Mouse (Mus musculus): ENCODE measurements around the gene Ccdc62. TPM values are rescaled to one million over a fixed set of nuclear protein-coding genes. Genes with fewer than 3 reads are reported as not detected.

The Ccdc62 gene
- polyA plus RNA-seq, 1 experiment from 2014 or later, result 5.7 TPM

DNA sequence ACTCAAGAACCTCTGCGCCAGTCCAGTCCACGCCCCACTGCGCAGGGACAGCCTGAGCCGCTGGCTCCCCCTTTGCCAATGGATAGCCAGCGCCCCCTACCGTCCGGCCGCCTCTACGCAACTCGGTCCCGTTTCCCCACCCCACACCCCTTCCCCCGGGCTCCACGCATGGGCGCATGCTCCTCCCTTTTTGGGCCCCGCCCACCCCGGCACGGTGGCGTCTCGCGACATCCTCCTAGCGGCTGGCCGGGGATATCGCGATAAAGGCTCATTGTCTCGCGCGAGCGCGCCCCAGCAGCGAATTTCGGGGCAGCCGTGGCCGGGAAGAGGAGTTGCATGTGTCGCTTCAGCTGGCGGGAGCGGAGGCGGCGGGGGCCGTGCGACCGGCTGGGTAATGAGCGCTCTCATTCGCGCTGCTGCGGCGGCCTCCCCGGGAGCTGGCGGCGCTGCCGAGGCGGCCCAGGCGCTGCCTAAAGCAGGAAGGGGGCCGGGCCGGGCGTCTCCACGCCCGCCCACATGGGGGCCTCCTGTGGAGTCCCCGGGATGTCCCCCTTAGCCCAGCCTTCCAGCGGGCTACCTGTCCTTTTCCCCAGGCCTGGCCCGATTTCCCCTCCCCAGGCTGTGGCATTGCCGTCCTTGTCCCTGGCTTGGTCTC is 23.4 kb upstream of the Ccdc62 start, which contains the start of gene Denr:
Gene Denr (plus strand): TSS at position 200 of the 655 bp plus-strand sequence.
- H3K4me3 ChIP-seq, result peak within 1 kb of the TSS; percentile 83
- H3K27me3 ChIP-seq (ENCODE audit: low read depth, poor library complexity, severe bottlenecking), result no peaks in the 10 kb centered on the region
- peaks cover 41% of the 10 kb centered on the region for H3K36me3 ChIP-seq
- peaks cover 21% of the 10 kb centered on the region for H3K4me1 ChIP-seq
- H3K9me3 ChIP-seq (replicated peaks), result no peaks in the 10 kb centered on the region
- WGBS, result under 1% methylated on average over 61 of the region's 61 CpGs
- DNase-seq (ENCODE audit: low spot score), result peak; percentile 100
- H3K27ac ChIP-seq (replicated peaks), result peak within 1 kb of the TSS; percentile 95

DNA sequence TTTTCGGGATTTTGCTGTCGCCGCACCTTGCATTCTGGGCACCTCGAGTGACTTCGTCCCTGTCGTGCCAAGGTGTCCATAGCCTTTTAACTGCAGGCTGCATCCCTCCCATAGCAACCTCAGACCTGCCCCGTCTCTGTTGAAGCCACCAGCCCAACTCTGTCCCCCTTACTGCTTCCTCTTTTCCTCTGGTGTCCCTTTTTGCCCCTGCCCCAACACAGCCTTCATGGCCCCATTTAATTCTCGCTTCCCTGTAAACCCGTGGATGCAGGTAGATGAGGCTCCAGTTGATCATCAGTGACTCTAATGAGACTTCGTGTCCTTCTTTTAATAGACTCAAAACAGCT is 22.9 kb upstream of the Ccdc62 start:
- DNase-seq (ENCODE audit: low spot score), result no peak
- peaks cover 46% of the 10 kb centered on the region for H3K36me3 ChIP-seq
- peaks cover 21% of the 10 kb centered on the region for H3K4me1 ChIP-seq
- WGBS, result 7% methylated on average over 10 of the region's 10 CpGs
- peak overlapping the region; percentile 83 for H3K4me3 ChIP-seq
- H3K9me3 ChIP-seq (replicated peaks), result no peaks in the 10 kb centered on the region
- H3K27ac ChIP-seq (replicated peaks), result peak overlapping the region; percentile 95
- H3K27me3 ChIP-seq (ENCODE audit: low read depth, poor library complexity, severe bottlenecking), result no peaks in the 10 kb centered on the region

DNA sequence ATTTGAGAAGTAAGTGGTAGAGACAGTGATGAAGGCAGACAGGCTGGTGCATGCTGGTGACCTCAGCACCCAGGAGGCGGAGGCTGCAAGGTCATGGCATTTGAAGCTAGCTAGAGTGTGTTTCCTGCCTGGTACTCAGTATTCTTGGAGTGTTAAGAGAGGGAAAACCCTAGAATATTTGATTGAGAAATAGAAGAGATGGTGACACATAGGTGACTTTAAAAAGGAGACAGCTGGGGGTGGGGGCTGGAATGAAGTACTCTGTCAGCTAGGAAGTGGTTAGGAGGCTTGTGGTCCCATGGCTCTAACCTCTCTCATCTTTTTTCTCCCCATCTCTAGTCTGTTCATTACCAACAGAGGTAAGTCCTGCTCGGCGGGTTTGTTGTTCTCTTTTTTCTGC is 15.6 kb upstream of the Ccdc62 start:
- no peak overlapping the region for H3K4me3 ChIP-seq
- H3K27ac ChIP-seq (replicated peaks), result no peak overlapping the region
- no peaks in the 10 kb centered on the region for H3K27me3 ChIP-seq (ENCODE audit: low read depth, poor library complexity, severe bottlenecking)
- H3K36me3 ChIP-seq, result peaks cover 97% of the 10 kb centered on the region
- no peak for DNase-seq (ENCODE audit: low spot score)
- WGBS, result 93% methylated on average over 3 of the region's 3 CpGs
- H3K4me1 ChIP-seq, result peaks cover under 1% of the 10 kb centered on the region; the same call in 1 of the 2 replicates
- H3K9me3 ChIP-seq (replicated peaks), result no peaks in the 10 kb centered on the region

DNA sequence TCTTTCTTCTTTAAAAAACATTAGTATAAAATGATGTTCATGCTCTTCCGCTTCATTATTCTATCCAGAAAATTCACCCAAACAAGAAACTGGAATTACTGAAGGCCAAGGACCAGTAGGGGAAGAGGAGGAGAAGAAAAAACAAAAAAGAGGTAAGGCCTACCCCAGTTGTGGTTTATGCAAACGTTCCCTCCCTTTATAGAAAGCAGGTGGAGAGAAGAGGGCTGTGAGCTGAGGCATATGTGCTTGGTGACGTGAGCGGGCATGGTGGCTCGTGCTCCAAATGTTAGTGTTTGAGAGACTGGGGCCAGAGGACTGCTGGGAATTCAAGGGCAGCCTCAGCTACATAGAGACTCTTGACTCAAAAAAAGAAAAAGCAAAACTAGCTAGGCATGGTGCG is 8.4 kb upstream of the Ccdc62 start:
- Histone ChIP-seq H3K36me3 (peaks cover 97% of the 10 kb centered on the region), H3K4me3 (no peak overlapping the region), H3K27ac (replicated peaks) (no peak overlapping the region), H3K27me3 (ENCODE audit: low read depth, poor library complexity, severe bottlenecking) (no peaks in the 10 kb centered on the region), H3K9me3 (replicated peaks) (no peaks in the 10 kb centered on the region), H3K4me1 (no peaks in the 10 kb centered on the region)
- WGBS, result 91% methylated on average over 6 of the region's 6 CpGs
- no peak for DNase-seq (ENCODE audit: low spot score)

DNA sequence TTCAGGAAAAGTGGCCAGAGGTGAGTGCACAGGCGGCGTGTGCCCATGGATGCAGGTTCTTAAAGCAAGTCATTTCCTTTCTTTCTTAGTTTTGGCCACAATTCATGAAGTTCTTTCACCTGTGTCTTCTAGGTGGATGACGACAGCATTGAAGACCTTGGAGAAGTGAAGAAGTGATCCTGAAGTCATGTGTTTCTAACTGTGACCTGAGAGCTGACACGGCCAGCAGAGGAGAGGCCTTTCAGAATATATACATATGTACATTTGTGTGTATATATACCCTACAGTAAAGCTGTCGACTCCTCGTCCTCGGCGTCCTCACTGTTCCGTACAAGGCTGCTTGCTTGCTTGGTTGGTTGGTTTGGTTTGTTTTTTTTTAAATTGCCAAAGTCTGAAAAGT is 3.4 kb upstream of the Ccdc62 start, which contains the start of gene Gm43518:
Gene Gm43518 (plus strand): TSS at position 301 of the 400 bp plus-strand sequence.
- DNase-seq (ENCODE audit: low spot score), result no peak
- H3K36me3 ChIP-seq, result peaks cover 78% of the 10 kb centered on the region
- 94% methylated on average over 9 of the region's 9 CpGs for WGBS
- H3K9me3 ChIP-seq (replicated peaks), result no peaks in the 10 kb centered on the region
- peaks cover 9% of the 10 kb centered on the region for H3K4me1 ChIP-seq
- no peaks in the 10 kb centered on the region for H3K27me3 ChIP-seq (ENCODE audit: low read depth, poor library complexity, severe bottlenecking)
- no peak within 1 kb of the TSS for H3K27ac ChIP-seq (replicated peaks)
- no peak within 1 kb of the TSS for H3K4me3 ChIP-seq

DNA sequence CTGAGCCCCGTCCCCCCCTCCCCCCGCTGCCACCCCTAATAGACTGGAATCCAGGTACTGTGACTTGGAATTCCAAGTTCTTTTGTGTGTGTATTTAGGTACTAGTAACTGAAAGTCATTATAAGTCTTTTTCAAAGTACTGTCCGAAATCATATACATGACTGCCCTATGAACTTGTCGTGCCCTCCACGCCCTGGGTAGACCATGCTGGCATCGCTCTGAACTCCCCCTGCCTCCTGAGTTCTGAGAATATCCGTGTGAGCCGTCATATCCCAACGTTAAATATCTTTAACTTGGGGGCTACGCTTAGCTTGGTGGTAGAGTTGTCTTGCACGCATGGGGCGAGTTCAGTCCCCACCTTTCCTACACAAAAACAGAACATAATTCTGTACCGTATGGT is 652 bp downstream of the Ccdc62 start:
- peak overlapping the region; percentile 98 for H3K27ac ChIP-seq (replicated peaks)
- peaks cover 12% of the 10 kb centered on the region for H3K4me1 ChIP-seq
- peaks cover 38% of the 10 kb centered on the region for H3K36me3 ChIP-seq
- no peak for DNase-seq (ENCODE audit: low spot score)
- H3K9me3 ChIP-seq (replicated peaks), result no peaks in the 10 kb centered on the region
- H3K27me3 ChIP-seq (ENCODE audit: low read depth, poor library complexity, severe bottlenecking), result no peaks in the 10 kb centered on the region
- peak overlapping the region; percentile 88 for H3K4me3 ChIP-seq
- 52% methylated on average over 13 of the region's 13 CpGs for WGBS

DNA sequence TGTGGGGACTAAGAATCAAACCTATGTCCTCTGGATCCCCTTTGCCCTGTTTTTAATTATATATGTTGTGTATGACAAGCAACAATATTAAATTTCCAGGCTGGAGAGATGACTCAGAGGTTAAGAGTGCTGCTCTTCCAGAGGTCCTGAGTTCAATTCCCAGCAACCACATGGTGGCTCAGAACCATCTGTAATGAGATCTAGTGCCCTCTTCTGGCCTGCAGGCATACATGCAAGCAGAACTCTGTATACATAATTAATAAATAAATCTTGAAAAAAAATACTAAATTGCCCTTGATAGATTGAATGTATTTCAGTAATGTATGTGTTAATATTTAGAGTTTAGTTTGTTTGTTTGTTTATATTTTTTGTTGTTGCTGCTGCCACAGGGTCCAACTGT is 2.4 kb downstream of the Ccdc62 start:
- no peak overlapping the region for H3K27ac ChIP-seq (replicated peaks)
- H3K9me3 ChIP-seq (replicated peaks), result no peaks in the 10 kb centered on the region
- H3K4me3 ChIP-seq, result no peak overlapping the region
- DNase-seq (ENCODE audit: low spot score), result no peak
- H3K4me1 ChIP-seq, result peaks cover 12% of the 10 kb centered on the region
- H3K36me3 ChIP-seq, result peaks cover 20% of the 10 kb centered on the region
- H3K27me3 ChIP-seq (ENCODE audit: low read depth, poor library complexity, severe bottlenecking), result no peaks in the 10 kb centered on the region

DNA sequence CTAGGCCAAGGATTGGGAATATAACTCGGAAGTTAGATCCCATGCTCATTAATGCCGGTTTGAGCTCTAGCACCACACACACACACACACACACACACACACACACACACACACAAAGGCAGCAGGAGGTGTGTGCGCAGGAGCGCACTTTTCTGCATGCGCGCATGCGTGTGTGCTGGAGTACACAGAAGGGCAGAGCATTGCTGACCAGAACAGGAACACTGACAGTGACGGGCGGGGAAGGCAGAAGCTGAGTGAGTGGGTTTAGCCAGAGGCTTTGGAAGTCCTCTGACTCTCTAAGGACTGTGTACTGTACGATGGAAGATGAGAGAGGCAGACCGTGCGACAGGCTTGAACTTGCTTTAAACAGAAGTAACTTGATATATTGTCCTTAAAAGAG is 3.1 kb downstream of the Ccdc62 start:
- 93% methylated on average over 12 of the region's 12 CpGs for WGBS

DNA sequence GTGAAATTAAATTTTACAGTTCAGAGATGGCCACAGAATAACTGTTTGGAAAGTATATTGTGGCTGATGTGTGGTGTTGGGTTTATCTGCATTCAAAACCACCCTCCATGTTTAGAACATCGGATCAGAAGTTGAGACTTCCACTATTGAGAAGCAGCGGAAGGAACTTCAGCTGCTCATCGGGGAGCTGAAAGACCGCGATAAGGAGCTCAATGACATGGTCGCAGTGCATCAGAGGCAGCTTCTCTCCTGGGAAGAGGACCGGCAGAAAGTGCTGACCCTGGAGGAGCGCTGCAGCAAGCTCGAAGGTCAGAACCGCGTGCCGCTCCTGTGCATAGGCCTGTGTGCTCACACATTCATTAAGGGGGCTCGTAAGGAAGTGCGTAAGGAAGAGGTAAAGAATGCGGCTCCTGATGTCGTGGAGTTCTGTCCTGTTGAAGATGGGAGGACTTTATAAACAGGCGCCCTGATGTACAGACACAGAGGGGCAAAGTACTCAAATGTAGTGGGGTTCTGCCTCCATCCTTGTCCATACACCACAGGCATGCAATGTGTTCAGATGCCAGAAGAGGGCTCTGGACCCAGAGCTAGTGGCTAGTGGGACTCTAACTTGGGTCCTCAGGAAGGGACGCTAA is 3.6 kb downstream of the Ccdc62 start:
- H3K4me1 ChIP-seq, result peaks cover 12% of the 10 kb centered on the region
- no peaks in the 10 kb centered on the region for H3K9me3 ChIP-seq (replicated peaks)
- no peak overlapping the region; the same call in 1 of the 2 replicates for H3K27ac ChIP-seq (replicated peaks)
- peaks cover 8% of the 10 kb centered on the region for H3K36me3 ChIP-seq
- no peak overlapping the region for H3K4me3 ChIP-seq
- 37% methylated on average over 18 of the region's 18 CpGs for WGBS
- H3K27me3 ChIP-seq (ENCODE audit: low read depth, poor library complexity, severe bottlenecking), result no peaks in the 10 kb centered on the region
- peak; percentile 38 for DNase-seq (ENCODE audit: low spot score)

More for the DNA sequence above, 3.1 kb downstream of the Ccdc62 start:
- no peak for DNase-seq (ENCODE audit: low spot score)
- Histone ChIP-seq H3K4me1 (peaks cover 12% of the 10 kb centered on the region), H3K27ac (replicated peaks) (no peak overlapping the region), H3K9me3 (replicated peaks) (no peaks in the 10 kb centered on the region), H3K36me3 (peaks cover 13% of the 10 kb centered on the region), H3K27me3 (ENCODE audit: low read depth, poor library complexity, severe bottlenecking) (no peaks in the 10 kb centered on the region), H3K4me3 (no peak overlapping the region)

DNA sequence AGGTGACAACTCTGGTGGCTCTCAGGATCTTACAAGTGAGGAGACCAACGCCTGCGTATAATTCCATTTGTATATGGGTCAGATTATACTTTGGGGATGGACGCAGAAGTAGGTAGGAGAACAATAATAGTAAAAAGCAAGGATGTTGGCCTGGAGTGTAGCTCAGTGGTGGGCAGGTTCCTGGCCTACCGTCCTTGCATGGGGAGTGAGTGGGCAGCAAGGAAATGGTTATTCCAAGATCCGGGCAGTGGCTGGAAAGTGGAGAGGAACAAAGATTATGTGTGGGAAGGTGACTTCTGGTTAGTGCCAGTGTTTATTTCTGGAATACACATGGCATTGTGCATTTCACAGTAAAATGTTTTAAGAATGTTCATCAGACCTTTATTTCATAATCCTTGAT is 5.5 kb downstream of the Ccdc62 start:
- Histone ChIP-seq H3K27ac (replicated peaks) (no peak overlapping the region), H3K4me3 (no peak overlapping the region), H3K27me3 (ENCODE audit: low read depth, poor library complexity, severe bottlenecking) (no peaks in the 10 kb centered on the region), H3K9me3 (replicated peaks) (no peaks in the 10 kb centered on the region), H3K4me1 (peaks cover 10% of the 10 kb centered on the region), H3K36me3 (no peaks in the 10 kb centered on the region)
- no peak for DNase-seq (ENCODE audit: low spot score)
- WGBS, result 90% methylated on average over 5 of the region's 5 CpGs

DNA sequence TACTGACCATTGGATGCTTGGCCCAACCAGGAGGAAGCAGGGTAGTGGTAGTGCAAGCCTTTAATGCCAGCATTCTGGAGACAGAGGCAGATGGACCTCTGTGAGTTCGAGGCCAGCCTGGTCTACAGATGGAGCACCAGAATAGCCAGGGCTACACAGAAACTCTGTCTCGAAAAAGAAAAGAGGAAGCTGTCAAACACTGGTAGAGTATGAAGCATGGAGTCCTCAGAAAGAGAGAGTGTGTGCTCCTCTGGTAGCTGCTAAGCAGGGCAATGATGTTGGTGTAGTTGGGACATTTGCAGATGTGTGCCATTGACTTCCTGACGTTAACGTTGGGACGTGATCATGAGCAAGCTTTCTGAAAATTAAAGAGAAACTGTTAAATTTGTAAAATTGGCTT is 8.0 kb downstream of the Ccdc62 start:
- peaks cover 3% of the 10 kb centered on the region; the same call in 1 of the 2 replicates for H3K4me1 ChIP-seq
- DNase-seq (ENCODE audit: low spot score), result no peak
- no peak overlapping the region for H3K27ac ChIP-seq (replicated peaks)
- H3K27me3 ChIP-seq (ENCODE audit: low read depth, poor library complexity, severe bottlenecking), result no peaks in the 10 kb centered on the region
- no peak overlapping the region for H3K4me3 ChIP-seq
- WGBS, result 90% methylated on average over 5 of the region's 5 CpGs
- H3K36me3 ChIP-seq, result no peaks in the 10 kb centered on the region
- no peaks in the 10 kb centered on the region for H3K9me3 ChIP-seq (replicated peaks)

DNA sequence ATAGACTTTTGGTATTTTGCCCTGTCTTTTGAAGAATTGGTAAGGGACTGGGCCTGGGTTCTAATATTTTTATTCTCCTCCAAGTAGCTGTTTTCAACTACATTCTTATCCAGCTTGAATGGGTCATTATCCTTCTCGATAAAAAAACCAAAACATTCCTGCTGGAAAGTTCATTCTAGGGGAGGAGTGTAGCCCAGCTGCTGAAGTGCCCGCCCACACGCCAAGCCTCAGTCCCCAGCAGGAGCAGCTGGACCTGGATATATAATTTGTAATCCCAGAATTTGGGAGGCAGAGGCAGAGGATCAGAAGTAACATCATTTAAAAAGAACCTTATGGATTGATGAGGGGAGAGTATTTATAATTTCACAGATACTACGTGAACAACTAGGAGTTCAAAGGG is 16.1 kb downstream of the Ccdc62 start:
- DNase-seq (ENCODE audit: low spot score), result no peak
- Histone ChIP-seq H3K4me3 (no peak overlapping the region), H3K27me3 (ENCODE audit: low read depth, poor library complexity, severe bottlenecking) (no peaks in the 10 kb centered on the region), H3K27ac (replicated peaks) (no peak overlapping the region), H3K36me3 (no peaks in the 10 kb centered on the region), H3K4me1 (no peaks in the 10 kb centered on the region), H3K9me3 (replicated peaks) (no peaks in the 10 kb centered on the region)
- WGBS, result 74% methylated on average over 4 of the region's 4 CpGs

DNA sequence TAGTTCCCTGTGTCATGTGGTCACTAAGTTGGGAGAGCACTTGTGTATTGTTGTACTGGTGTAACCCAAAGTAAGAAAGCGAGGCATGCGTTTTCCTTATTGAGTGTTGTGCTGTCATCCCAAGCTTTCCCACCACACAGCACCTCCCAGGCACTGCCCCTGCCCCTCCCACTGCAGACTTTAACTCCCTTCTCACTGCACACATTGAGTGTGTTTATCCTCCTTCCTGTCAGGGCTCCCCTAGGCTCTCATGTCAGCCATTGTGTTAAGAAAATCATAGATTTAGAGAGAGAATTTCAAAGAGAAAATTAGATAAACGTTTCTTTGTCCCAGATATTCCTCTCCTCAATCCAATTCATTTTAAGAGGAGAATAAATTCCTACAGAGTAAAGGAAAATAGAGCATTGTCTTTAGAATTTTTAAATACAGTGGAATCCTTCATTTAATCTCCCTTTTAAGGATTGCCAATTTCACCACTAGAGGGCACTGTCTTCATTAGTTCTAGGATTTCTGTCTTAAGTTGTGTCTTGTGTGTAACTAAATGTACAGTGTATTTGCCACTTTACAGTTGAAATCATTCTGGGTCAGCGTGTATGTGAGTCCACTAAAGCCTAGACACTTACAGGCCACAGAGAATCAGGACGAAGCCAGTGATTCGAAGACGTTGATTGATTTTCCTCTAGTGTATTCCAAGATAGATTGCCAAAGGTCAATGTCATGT is 16.7 kb downstream of the Ccdc62 start:
- peak; percentile 14 for DNase-seq (ENCODE audit: low spot score)

More for the DNA sequence above, 16.7 kb downstream of the Ccdc62 start:
- Histone ChIP-seq H3K27me3 (ENCODE audit: low read depth, poor library complexity, severe bottlenecking) (no peaks in the 10 kb centered on the region), H3K4me1 (no peaks in the 10 kb centered on the region), H3K4me3 (no peak overlapping the region), H3K36me3 (no peaks in the 10 kb centered on the region), H3K27ac (replicated peaks) (no peak overlapping the region), H3K9me3 (replicated peaks) (no peaks in the 10 kb centered on the region)
- WGBS, result 57% methylated on average over 7 of the region's 7 CpGs

Measured in midbrain, embryonic 10.5 days (tissue).